Mouse (Mus musculus) liver, postnatal 0 days (tissue): Measurements from ENCODE around the gene Dact3. TPM values are rescaled to one million over a fixed set of nuclear protein-coding genes. Genes with fewer than 3 reads are reported as not detected.

Experiments
- ATAC-seq: fragments of 200-750 bp; cut with Nextera tagmentation; 2 replicates; pipeline ENCODE4 v1.8.0; 2017; ENCODE audit warnings: mild to moderate bottlenecking, moderate library complexity
- DNase-seq: peaks from one replicate; pipeline ENCODE4 v3.0.0-alpha.2; 2016
- H3K27ac ChIP-seq: fragments of 300-500 bp; sonication (generic); 2 replicates; pipeline ENCODE4 v1.5.1; 2014; ENCODE audit warnings: antibody characterized with exemption, moderate library complexity, mild to moderate bottlenecking, low read depth
- H3K27me3 ChIP-seq: fragments of 300-500 bp; sonication (generic); 2 replicates; pipeline ENCODE4 v1.6.1; 2014; ENCODE audit warnings: low read length, control low read depth, mixed read lengths; ENCODE audit not compliant: insufficient read depth
- H3K36me3 ChIP-seq: fragments of 300-500 bp; sonication (generic); replicated peaks from 2 replicates; pipeline ENCODE4 v1.6.1; 2014; ENCODE audit warnings: mild to moderate bottlenecking, control low read depth, low read length, moderate library complexity, mixed read lengths; ENCODE audit not compliant: insufficient read depth
- H3K4me1 ChIP-seq: fragments of 300-500 bp; sonication (generic); 2 replicates; pipeline ENCODE4 v1.6.1; 2014; ENCODE audit warnings: antibody characterized with exemption, mild to moderate bottlenecking, control low read depth; ENCODE audit not compliant: insufficient read depth
- H3K4me2 ChIP-seq: fragments of 300-500 bp; sonication (generic); 2 replicates; pipeline ENCODE4 v1.6.1; 2014; ENCODE audit warnings: low read depth, mild to moderate bottlenecking, low read length, moderate library complexity, mixed read lengths
- H3K4me3 ChIP-seq: fragments of 300-500 bp; sonication (generic); 2 replicates; pipeline ENCODE4 v1.5.1; 2014; ENCODE audit warnings: low read depth, low read length
- H3K9ac ChIP-seq: fragments of 300-500 bp; sonication (generic); replicated peaks from 2 replicates; pipeline ENCODE4 v1.6.1; 2014; ENCODE audit warnings: mild to moderate bottlenecking, moderate library complexity
- H3K9me3 ChIP-seq: fragments of 300-500 bp; sonication (generic); 2 replicates; pipeline ENCODE4 v1.6.1; 2016; ENCODE audit warnings: mild to moderate bottlenecking, control low read depth, low read length, mixed read lengths
- CTCF ChIP-seq: sonication (generic); IDR thresholded peaks from 2 replicates; pipeline ENCODE4 v1.5.1; 2016; ENCODE audit warnings: antibody characterized with exemption, low read depth
- EP300 ChIP-seq: IDR thresholded peaks from 2 replicates; pipeline ENCODE4 v1.6.1; 2016; ENCODE audit warnings: antibody characterized with exemption, low read depth, mild to moderate bottlenecking
- WGBS: fragments of 180-500 bp; shearing (Covaris S2); extraction: QIAGEN DNeasy Blood & Tissue Kit; methylation state at CpG from one replicate; pipeline ENCODE4 v1.1.7; 2014; ENCODE audit not compliant: insufficient replicate concordance; 5-methylcytosine and 5-hydroxymethylcytosine counted together
- polyA plus RNA-seq: library from polyadenylated mRNA; unstranded; fragments of >200 nt; fragmentation: Nextera tagmentation; extraction: Ambion mirVana; gene quantifications from 2 replicates; pipeline ENCODE4 v1.2.1, GENCODE M21; 2015

The Dact3 gene
- polyA plus RNA-seq, 1 experiment from 2014 or later, result 0.09 TPM

DNA sequence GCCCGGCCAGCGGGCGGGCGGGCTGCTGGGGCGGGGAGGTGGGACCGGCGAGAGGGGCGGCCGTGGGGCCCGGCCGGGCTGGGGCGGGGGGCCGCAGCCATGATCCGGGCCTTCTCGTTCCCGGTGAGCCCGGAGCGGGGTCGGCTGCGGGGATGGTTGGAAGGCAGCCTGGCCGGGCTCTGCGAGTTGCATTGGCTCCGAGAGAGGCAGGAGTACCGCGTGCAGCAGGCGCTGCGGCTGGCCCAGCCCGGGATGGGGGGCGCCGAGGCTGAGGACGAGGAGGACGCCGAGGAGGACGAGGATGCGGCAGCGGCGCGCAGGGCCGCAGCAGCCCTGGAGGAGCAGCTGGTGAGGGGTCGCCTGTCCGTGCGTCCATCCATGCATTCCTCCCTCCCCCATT is 209 bp downstream of the Dact3 start:
- Histone ChIP-seq H3K27ac (0 out of 2 replicates have a peak overlapping the region, but pooled peaks have one; percentile 7), H3K27me3 (peaks cover 16% of the 10 kb centered on the region), H3K4me3 (peak overlapping the region; percentile 55), H3K4me1 (peaks cover 17% of the 10 kb centered on the region), H3K36me3 (peaks cover 7% of the 10 kb centered on the region; the same call in 1 of the 2 replicates), H3K9me3 (no peaks in the 10 kb centered on the region), H3K9ac (peak overlapping the region; percentile 58; the same call in 1 of the 2 replicates), H3K4me2 (peak overlapping the region; percentile 92)
- TF ChIP-seq EP300 (no peak), CTCF (no peak)
- WGBS, result 3% methylated on average over 31 of the region's 42 CpGs
- ATAC-seq (peak; percentile 32), DNase-seq (no peak)

DNA sequence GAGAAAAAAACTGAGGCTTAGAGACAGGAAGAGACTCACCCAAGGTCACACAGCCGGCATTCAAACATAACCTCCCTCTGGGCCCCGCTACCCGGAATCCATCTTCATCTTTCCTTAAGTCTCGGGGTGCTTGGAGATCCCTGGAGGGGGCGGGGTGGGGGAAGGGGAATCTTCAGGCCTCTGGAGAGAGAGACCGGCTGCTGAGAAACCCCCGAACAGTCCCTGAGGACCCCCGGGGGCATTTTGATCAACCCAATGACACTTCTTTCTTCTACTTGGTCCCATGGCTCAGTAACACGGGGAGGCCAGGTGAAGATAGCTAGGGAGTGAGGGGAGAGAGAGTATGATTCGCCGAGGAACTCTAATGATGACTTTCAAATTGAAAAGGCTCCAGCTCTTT is 889 bp downstream of the Dact3 start:
- TF ChIP-seq EP300, result no peak
- no peak for TF ChIP-seq CTCF
- Histone ChIP-seq H3K9me3 (no peaks in the 10 kb centered on the region), H3K4me2 (peak overlapping the region; percentile 92; the same call in 1 of the 2 replicates), H3K9ac (no peak overlapping the region), H3K4me3 (peak overlapping the region; percentile 55; the same call in 1 of the 2 replicates), H3K27me3 (peaks cover 16% of the 10 kb centered on the region), H3K36me3 (peaks cover 4% of the 10 kb centered on the region; the same call in 1 of the 2 replicates), H3K4me1 (peaks cover 17% of the 10 kb centered on the region), H3K27ac (no peak overlapping the region)
- 33% methylated on average over 11 of the region's 11 CpGs for WGBS
- ATAC-seq (no peak), DNase-seq (no peak)

DNA sequence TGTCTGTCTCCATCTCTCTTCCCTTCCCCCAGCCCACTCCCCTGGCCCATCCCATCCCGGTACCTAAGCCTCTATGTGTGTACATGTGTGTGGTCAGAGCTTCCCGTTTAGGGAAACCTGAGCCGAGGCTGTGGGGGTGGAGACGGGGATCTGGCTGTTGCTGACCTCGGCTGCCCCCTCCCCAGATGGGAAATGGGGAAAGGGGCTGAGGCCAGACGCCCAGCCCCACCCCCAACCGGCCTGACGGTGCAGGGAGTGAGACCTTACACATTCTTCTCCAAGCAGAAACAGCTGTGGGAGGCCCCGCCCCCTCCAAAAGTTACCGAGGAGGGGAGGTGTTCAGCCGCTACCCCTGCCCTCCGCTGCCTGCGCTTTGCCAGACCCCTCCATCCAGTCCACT is 1.5 kb downstream of the Dact3 start:
- H3K27me3 ChIP-seq, result peaks cover 16% of the 10 kb centered on the region
- no peak overlapping the region for H3K4me2 ChIP-seq
- TF ChIP-seq CTCF (no peak), EP300 (no peak)
- peaks cover 17% of the 10 kb centered on the region for H3K4me1 ChIP-seq
- peaks cover 1% of the 10 kb centered on the region; the same call in 1 of the 2 replicates for H3K36me3 ChIP-seq
- DNase-seq (no peak), ATAC-seq (no peak)
- no peak overlapping the region for H3K4me3 ChIP-seq
- WGBS, result 17% methylated on average over 12 of the region's 13 CpGs
- H3K9ac ChIP-seq, result no peak overlapping the region
- no peaks in the 10 kb centered on the region for H3K9me3 ChIP-seq
- H3K27ac ChIP-seq, result no peak overlapping the region

DNA sequence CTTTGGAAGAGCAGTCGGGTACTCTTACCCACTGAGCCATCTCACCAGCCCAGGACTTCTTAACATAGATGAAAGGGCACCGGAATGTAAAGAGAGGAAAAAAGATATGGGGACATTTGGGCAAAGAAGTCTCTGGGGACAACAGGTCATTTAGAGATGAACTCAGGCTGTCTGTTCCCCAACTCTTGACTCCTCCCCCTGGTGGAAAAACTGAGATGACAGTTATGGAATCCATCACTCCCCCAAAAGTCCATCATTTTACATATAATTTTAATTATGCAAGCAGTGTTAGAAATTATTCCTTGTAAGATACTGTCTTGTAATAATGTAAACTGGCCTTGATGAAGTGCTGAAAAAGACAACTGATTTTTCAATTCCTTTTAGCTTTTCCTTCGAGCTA is 2.6 kb downstream of the Dact3 start:
- TF ChIP-seq CTCF (no peak), EP300 (no peak)
- Histone ChIP-seq H3K36me3 (no peaks in the 10 kb centered on the region), H3K4me3 (no peak overlapping the region), H3K4me1 (peaks cover 17% of the 10 kb centered on the region), H3K4me2 (no peak overlapping the region), H3K9me3 (no peaks in the 10 kb centered on the region), H3K9ac (no peak overlapping the region), H3K27ac (no peak overlapping the region), H3K27me3 (peaks cover 19% of the 10 kb centered on the region)
- ATAC-seq (no peak), DNase-seq (no peak)
- WGBS, result 75% methylated on average over 3 of the region's 3 CpGs

DNA sequence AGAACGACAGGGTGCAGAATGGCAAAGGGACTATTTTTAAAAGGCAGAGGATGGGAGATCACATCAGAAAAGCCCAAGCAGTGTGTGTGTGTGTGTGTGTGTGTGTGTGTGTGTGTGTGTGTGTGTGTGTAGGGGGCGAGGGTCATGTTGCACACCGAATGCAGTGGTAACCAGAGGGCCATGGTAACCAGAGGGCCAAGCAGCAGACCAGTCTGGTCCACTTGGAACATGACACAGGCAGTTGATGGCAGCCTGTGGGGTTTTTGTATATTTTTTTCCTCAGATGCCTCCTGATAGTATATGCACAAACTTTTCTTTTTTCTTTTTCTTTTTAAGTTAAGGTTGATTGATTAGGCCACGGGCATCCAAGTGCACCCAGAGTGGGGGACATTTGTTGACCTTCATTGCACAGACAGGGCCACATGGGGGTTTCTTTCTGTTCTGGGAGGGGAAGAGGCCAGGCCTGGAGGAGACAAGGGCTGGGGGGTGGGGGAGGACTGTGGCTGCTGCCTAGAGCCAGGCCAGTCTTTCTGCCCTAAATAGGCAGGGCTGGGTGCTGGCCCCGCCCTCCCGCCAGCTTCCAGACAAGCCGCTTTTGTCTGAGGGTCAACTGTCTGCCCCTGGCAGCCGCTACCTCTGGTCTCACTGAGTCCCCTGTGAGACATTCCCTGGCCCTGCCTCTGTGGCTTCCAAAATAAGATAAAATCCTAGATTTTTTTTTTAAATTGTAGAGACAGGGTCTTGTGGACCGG is 4.9 kb downstream of the Dact3 start:
- no peak for ATAC-seq
- Histone ChIP-seq H3K36me3 (no peaks in the 10 kb centered on the region), H3K4me1 (peaks cover 12% of the 10 kb centered on the region), H3K27ac (no peak overlapping the region), H3K4me3 (no peak overlapping the region), H3K4me2 (no peak overlapping the region), H3K27me3 (peaks cover 29% of the 10 kb centered on the region), H3K9me3 (no peaks in the 10 kb centered on the region), H3K9ac (no peak overlapping the region)
- no peak for DNase-seq
- WGBS, result 42% methylated on average over 9 of the region's 9 CpGs
- no peak for TF ChIP-seq CTCF
- no peak for TF ChIP-seq EP300

DNA sequence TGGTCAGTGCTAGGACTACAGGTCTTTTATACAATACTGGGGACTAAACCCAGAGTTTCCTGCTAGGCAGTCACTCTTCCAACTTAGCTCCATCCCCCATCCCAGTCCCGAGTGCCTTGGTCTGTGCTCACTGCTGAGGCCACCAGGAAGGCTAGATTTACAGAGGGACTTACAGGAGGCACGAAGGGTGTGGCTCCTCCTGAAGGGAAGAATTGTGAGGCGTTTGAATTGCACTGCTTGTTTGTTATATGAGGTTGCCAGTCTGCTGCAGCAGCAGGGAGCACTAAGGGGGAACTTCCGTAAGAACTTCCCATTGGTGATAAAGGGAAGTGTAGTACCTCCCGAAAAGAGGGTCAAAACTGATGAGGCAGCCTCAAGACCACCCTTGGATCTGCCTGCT is 5.5 kb downstream of the Dact3 start:
- Histone ChIP-seq H3K36me3 (no peaks in the 10 kb centered on the region), H3K4me2 (no peak overlapping the region), H3K4me3 (no peak overlapping the region), H3K27ac (no peak overlapping the region), H3K9ac (no peak overlapping the region), H3K27me3 (peaks cover 30% of the 10 kb centered on the region), H3K9me3 (peaks cover 3% of the 10 kb centered on the region), H3K4me1 (peaks cover 7% of the 10 kb centered on the region)
- ATAC-seq (no peak), DNase-seq (no peak)
- no peak for TF ChIP-seq EP300
- no peak for TF ChIP-seq CTCF
- 30% methylated on average over 5 of the region's 5 CpGs for WGBS
